Mouse (Mus musculus): ENCODE measurements around the gene Susd2.

Susd2 gene

DNA sequence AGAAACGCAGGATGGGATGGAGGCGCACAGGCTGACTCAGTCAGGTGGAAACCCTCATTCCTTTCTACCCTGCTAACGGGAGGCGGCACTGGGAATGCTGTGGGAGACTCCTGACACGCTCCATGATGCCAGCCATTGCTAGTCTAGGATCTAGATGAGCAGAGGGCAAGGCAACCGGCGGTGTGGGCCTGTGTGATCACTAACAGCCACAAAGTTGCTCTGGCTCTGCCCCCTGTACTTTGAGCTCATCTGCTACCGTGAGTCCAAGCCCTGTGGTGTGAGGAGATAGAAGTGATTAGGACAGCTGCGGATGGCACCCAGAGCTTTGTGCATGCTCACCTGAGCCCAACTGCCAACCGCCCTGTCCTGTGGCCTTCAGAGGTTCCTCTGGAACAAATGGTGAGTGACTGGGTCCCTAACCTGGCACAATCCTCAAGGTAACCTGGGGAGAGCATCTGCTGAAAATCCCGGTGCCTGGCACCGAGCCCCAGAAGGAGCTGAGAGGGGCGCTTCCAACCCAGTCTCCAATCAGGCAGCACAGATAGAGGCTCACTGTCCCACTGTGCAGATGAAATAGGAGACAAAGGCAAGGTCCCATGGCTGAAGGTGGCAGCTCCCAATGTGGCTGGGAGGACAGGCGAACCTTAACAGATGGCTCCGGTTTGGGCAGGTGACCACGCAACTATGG, 7.7 kb upstream of the Susd2 start:
- DNase-seq = peak; percentile 61 to 83

GRCm38 (mm10) chr10:75650306-75650902, 6.6 kb upstream of the Susd2 start:
- no peak for DNase-seq

DNA sequence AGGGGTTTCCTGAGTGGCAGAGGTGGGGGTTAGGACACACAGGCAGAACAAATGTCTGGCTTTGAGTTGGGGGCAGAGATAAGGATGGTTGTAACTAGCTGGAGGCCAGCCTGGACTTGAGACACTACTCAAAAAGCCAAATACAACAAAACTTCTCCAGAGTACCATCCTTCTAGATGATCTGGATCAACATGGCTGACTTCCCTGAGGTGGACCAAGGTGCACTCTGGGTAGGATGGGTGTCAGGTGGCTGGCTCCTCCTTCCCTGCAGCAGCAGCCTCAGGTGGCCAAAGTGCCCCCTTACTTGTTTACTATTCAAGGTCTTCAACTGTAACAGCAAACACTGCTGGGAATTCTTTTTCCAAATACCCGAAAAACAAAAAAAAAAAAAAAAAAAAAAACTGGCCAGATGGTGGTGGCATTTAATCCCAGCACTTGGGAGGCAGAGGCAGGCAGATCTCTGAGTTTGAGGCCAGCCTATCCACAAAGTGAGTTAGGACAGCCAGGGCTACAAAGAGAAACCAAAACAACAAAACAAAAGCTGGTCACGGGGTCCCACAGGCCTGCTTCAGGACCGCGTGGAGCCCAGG, 5.7 kb upstream of the Susd2 start:
- DNase-seq = no peak

- no peak for DNase-seq
Observed at GRCm38 (mm10) chr10:75649001-75649400, 5.2 kb upstream of the Susd2 start.

DNA sequence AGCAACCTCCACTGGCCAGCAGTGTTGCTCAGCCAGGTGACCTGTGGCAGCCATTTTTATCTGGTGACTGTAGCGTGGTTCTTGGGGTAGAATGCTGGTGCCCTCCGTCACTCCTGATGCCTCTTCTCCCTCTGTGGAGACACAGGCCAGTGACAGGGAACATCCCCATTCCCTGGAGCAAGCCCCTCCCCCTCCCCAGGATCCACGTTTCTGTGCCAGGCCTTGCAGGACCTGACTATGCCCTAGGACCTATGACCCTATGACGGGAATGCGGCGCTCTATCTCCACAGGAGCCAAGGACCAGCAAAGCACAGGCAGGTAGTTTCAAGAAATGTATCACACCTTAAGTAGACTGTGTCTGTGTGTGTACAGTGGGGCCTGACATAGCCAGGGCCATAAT, 4.3 kb upstream of the Susd2 start:
- peak in 1 of 2 experiments; percentile 25 for DNase-seq

DNA sequence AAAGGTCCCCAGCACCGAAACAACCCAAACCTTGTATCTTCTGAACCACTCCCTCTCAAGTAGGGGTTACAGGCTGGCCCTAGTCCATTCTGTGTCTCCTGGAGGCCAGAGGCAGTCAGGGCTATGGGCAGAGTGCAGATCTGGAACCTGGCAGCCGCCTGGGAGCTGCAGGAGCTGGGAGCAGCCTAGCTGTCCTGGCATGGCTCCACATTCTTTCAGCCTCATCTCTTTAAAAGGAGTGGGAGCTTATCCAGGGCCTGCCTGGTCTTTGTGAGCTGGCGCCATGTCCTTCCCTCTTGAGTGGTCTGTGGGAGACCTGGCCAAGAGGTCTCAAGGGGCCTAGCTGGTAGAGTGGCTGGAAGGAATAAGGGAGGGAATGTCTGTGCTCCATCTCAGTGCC, 3.6 kb upstream of the Susd2 start:
- peak; percentile 81 to 90 for DNase-seq

- no peak for DNase-seq
Observed at GRCm38 (mm10) chr10:75646406-75646805, 2.6 kb upstream of the Susd2 start.

DNA sequence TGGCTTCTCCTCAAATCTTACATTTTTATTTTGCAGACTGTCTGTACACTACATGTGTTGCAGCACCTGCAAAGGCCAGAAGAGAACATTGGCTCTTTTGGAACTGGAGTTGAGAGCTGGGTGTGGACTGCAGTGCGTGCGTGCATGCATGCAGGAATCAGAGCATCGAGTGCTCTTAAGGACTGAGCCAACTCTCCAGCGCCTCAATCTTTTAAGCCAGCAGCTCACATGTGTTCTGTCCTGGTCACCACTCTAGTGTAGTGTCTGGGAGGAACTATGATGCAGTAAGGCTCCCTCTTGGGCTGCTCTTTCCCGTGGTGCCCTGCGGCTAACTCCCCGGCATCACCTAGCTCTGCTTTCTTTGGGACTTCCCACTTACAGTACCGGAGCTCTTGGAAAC, 1.8 kb upstream of the Susd2 start:
- no peak for DNase-seq

GRCm38 (mm10) chr10:75642891-75643290, 917 bp downstream of the Susd2 start:
- peak in 1 of 2 experiments; percentile 37 for DNase-seq

DNA sequence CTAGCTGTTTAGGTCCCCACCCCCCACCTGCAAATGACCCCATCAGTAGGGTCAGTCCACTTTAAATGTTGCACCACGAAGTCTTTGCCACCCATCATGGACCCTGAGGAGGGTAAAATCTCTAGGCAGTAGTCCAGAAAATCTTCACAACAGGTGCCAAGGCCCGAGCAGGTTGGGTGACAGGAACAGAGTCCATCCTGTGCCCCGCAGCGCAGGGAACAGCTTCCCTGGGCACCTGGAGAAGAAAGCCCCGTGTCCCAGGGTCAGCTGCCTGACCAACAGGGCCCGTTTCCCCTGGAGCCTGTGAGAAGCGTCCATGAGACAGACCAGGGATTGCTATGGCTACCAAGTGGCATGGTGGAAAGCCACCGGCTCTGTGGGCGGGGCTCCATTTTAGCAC, 1.4 kb downstream of the Susd2 start:
- peak; percentile 36 to 81 for DNase-seq

DNA sequence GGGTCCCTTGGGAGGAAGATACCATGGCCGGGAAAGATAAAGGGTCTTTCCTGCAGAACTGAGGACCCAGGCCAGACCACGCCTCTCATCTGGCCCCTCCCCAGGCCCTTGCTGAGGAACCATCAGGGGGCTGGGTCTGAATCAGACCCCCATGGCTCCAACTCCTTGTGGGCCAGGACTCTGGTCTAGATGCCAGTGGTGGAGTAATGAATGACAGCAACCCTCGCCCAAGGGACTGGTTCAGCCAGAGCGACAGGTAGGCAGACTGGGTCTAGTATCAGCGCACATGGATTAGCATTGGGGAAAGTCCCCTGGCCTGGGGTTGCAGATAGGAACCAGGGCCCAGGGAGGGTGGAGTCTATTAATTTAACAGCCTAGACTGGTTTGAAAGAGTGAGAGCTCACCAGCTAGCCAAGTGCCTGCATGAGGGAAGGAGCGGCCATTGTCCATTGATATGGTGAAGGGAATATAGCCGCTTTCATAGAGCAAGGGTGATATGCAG, 2.0 kb downstream of the Susd2 start:
- DNase-seq = peak in 1 of 2 experiments; percentile 32

- DNase-seq = no peak
Observed at GRCm38 (mm10) chr10:75637711-75638110, 6.1 kb downstream of the Susd2 start.

DNA sequence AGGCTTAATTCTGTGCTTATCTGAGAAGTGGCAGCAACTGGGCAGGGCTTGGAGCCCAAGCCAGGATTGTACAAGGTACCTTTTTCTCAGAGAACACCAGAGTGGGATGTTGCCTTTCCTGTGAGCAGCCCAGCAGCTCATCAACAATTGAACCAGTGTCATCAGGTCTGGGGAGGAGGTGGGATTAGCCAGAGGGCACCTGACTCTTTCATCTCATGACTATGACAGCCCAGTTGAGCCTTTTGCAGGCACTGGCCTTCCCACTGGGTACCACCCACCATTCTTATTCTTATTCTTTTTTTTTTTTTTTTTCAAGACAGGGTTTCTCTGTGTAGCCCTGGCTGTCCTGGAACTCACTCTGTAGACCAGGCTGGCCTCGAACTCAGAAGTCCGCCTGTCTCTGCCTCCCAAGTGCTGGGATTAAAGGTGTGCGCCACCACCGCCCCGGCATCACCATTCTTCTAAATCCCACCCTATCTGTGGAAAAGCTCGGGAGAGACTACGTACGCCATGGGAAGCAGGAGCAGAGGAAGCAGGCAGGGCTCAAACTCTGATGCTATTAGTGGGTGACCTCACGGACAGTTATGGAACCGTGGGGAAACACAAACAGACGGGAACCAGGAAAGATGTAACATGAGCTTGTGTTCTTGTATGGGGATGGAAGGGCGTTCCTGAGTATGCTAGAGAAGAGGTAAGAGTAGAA, 7.6 kb downstream of the Susd2 start:
- DNase-seq = no peak

GRCm38 (mm10) chr10:75635693-75636055, 8.1 kb downstream of the Susd2 start:
- DNase-seq = peak; percentile 74 to 89

GRCm38 (mm10) chr10:75635019-75635692, 8.7 kb downstream of the Susd2 start:
- DNase-seq = no peak

DNA sequence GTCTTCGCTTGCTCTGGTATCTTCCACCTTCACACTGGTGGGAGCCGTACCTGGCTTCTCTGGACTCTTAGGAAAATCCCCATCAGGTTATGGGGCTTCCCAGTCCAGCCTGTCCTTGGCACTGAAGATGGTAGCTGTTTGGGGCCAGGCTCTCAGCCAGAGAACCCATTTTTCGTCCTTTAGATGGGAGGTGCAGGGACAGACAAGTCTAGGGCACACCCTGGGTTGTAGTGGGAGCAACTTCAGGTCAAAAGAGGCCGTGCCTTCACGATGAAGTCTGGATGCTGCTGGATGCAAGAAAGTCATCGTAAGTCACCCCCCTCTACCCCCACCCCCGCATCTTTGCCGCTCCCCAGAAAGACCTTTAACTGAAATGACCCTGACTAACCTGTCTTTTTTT, 9.2 kb downstream of the Susd2 start:
- DNase-seq = no peak

- DNase-seq = no peak
Observed at GRCm38 (mm10) chr10:75633576-75634139, 10.2 kb downstream of the Susd2 start.

- DNase-seq = no peak
Observed at GRCm38 (mm10) chr10:75633048-75633447, 10.8 kb downstream of the Susd2 start.

DNA sequence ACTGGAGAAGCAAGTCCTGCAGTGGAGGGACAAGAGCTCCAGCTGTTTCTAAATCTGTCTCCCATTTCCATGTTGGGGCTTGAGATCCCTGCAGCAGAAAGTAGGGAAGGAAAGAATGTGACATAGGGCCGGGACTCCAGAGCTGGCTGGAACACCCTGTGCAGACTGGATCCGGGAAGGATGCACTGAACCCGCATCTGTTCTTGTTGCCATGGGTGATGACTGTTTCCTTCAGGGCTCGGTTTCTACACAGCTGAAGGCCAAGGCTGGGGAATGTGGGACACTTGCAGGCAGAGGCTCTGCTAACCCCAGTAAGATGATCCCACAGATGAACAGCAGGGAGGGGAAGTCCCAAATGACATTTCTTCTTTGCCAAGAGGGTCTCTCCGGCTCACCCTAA, 11.2 kb downstream of the Susd2 start:
- peak in 1 of 2 experiments; percentile 65 for DNase-seq

DNA sequence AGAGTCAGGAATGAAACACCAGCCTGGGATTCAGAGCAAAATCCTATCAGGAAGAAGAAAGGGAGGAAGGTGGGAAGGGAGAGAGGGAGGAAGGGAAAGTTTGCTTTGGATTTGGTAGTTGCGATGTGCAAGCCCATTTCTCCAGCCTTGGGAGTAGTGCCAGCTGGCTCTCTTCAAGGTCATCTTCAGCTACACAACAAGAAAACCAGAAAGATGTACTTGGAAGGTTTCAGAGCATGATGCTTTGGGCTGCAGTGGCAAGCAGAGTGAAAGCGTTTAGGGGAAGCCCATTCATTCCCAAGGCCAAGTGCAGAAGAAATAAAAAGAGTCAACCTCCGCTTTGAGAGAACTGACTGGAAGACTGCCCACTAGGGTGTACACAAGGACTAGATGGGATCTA, 16.3 kb downstream of the Susd2 start:
- DNase-seq = no peak

DNA sequence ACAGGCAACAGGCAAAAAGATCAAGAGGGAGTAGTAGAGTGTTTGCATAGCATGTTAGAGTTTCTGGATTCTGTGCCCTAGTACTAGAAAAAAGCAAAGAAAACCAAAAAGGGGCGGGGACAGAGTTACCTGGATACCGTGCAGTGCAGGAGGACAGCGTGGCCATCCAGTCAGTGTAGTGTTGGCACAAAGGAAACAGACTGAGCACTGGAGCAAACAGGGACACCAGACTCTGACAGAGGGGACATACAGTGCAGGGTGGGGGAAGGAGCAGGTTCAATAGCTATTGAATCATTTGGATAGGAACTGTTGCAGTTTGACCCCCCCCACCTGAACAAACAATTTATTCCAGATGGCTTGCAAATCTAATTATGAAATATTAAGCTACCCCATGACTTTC, 16.8 kb downstream of the Susd2 start:
- no peak for DNase-seq

DNA sequence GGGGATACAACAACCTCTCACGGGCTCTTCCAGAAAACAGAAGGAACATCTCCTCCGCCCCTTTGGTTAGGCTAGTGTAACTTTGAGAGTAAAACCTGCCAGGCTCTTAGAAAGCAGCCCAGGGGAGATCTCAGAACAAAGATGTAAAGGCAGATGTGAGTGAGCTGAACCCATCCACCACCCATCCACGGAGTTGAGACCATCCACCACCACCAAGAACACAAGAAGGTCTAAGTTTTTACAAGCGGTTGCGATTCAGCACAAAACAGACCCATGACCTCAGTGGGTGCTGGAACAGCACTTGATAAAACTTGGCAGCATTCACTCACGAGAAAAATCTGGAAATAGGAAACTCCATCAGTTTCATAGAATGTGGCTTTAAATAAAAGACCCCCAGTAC, 17.9 kb downstream of the Susd2 start:
- DNase-seq = no peak

DNA sequence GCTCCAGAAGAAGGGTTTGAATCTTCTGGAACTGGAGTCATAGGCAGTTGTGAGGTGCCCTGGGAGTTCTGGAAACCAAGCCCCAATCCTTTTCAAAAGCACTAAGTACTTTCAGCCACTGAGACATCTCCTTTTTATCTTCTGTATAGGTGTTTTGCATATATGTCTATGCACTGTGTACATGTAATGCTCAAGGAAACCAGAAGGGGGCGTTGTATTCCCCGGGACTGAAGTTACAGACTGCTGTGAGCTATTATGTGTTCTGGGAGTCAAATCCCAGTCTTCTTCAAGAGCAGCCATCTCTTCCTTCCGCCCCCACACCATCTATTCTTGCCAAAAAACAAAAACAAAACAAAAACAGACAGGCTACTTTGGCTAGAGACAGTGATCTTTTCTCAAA, 23.0 kb downstream of the Susd2 start:
- DNase-seq = no peak

Data from kidney, postnatal 25 days (tissue).